Mouse (Mus musculus) MN1 (cell line): ENCODE measurements around the gene Gpr18.

Experiments
- DNase-seq: peaks from one replicate; pipeline ENCODE4 v3.0.0-alpha.2; 2016; ENCODE audit warnings: low spot score

Gene Gpr18

GRCm38 (mm10) chr14:121922016-121922415 is 6.4 kb upstream of the Gpr18 start:
- DNase-seq = no peak

- no peak for DNase-seq
Observed at GRCm38 (mm10) chr14:121920511-121921124, 5.0 kb upstream of the Gpr18 start.

- peak; percentile 14 for DNase-seq
Observed at GRCm38 (mm10) chr14:121919752-121920151, 4.2 kb upstream of the Gpr18 start.

DNA sequence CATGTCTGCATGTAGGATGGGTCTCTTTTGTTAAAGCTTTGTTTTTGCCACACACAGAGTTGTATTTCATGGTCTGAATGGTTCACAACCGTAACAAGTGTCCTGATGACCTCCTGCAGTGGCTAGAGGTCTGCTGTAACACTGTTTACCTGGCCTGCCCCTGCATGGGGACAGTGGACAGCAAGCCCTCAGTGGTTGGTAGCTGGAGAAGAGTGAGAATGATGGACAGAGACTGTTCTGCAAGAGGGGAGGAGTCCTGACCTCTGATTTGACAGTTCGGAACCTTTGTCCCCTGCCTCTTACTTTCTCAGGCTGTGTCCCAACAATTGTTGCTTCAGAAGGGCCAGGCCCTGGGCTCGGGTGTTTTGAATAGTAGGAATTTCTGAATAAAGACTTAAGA is 2.7 kb upstream of the Gpr18 start:
- DNase-seq = no peak

DNA sequence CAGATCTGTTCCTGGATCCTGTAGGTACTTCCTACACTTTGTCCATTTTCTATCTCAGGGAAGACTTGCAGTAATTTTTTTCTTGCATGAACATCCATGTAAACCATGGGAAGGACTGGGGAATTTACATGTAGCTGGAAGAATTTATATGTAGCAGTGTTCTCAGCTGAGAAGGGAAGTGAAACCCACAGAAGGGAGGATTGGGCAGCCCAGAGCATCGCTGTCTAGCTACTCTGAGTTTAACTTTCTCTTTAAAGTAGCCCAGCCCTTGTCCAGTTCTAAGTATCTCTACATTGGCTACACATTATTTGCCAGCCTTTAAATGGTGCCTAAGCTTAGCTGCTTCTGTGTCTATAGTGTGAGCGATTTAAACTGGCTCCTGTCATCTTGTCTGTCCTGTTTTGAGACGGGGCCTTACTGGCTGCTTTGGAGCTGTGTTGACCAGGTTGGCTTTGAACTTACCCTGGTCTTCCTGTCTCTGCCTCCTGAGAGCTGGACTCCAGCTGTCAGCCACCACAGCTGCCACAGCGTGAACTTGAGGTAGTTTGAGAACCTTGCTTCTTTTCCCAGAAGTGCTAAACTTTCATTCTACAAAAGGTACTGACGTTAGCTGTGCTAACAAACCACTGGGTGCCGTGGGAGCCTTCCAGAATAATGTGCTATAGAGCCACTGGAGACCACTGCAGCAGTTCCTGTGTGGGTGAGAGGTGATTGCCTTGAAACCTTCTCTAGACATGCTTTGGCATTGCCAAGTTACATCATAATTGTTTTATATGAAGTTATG is 922 bp upstream of the Gpr18 start:
- DNase-seq = no peak

DNA sequence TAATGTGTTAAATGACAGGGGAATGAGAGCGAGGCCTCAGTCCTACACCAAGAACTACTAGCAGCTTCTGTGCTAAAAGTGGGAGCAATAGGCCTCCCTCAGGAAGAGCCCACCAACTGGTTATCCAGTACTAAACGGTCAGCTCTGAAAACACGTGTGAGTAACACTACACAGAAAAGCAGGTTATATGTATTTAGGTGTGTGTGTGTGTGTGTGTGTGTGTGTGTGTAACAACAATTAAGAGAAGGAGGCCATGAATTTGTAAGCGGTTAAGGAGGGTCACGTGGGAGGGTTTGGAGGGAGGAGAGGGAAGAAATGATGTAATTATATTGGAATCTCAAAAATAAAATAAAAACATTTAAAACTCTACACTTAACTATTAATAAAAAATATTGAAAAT is 438 bp downstream of the Gpr18 start:
- no peak for DNase-seq

GRCm38 (mm10) chr14:121912501-121912900 is 3.1 kb downstream of the Gpr18 start:
- DNase-seq = no peak

- no peak for DNase-seq
Observed at GRCm38 (mm10) chr14:121909868-121910267, 5.7 kb downstream of the Gpr18 start.

GRCm38 (mm10) chr14:121906992-121907681 is 8.4 kb downstream of the Gpr18 start:
- DNase-seq = no peak

GRCm38 (mm10) chr14:121906341-121906991 is 9.1 kb downstream of the Gpr18 start:
- no peak for DNase-seq

GRCm38 (mm10) chr14:121904754-121905153 is 10.8 kb downstream of the Gpr18 start:
- DNase-seq = no peak

- no peak for DNase-seq
Observed at GRCm38 (mm10) chr14:121903381-121903876, 12.2 kb downstream of the Gpr18 start.

DNA sequence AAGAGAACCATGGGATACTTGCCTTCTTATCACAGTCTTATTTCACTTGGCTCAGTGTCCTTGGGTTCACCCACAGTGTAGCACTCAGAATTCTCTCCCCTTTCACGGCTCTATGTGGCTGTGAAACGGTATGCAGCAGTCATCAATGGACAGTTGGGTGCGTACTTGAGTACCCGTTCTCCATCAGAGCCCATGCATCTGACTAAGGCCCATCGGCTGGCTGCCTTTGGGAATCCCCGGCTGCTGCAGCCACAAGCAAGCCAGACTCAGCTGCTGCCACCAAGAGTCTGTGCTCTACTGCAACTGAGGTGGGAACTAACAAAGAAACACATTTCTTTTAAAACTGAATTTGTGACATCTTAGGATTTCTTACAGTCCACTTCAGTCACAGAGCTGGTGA is 14.1 kb downstream of the Gpr18 start:
- DNase-seq = no peak

DNA sequence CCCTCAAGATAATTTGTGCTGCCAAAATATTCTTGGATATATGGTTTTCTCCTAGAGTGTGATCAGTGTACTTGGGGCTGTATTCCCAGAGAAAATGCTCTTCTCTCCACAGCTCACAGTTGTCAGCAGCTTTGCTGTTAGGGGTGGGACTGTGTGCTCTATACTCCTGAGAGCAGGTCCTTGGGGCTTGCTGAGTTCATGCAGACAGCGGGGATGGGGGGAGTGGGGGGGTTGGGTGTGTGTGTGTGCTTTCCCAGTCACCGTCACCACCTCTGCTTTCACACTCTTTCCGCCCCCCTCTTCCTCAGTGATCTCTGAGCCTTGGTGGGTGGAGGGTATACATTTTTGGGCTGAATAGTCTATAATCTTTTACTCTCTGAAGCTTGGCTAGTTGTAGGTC is 16.5 kb downstream of the Gpr18 start:
- no peak for DNase-seq

- DNase-seq = no peak
Observed at GRCm38 (mm10) chr14:121898509-121898908, 17.1 kb downstream of the Gpr18 start.

- no peak for DNase-seq
Observed at GRCm38 (mm10) chr14:121897773-121898172, 17.8 kb downstream of the Gpr18 start.

GRCm38 (mm10) chr14:121896126-121897090 is 19.2 kb downstream of the Gpr18 start:
- DNase-seq = no peak

DNA sequence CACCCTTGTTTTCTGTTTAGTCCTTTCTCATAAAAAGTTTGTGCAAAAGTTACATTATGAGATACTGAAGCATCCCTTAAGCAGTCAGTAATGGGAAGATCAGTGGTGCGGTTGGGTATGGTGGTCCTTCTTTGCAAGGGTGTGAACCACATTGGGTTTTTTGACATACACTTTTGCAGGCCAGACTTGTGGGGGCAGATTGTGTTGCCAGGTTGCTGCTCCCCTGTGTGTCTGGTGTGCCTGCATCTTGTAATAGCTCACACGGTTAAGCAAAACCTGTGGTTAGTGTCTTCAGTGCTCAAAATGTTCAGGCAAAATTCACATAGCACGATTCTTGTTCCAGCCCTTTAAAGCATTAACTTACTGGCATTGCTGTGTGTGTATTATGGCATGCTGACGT is 20.3 kb downstream of the Gpr18 start:
- no peak for DNase-seq

DNA sequence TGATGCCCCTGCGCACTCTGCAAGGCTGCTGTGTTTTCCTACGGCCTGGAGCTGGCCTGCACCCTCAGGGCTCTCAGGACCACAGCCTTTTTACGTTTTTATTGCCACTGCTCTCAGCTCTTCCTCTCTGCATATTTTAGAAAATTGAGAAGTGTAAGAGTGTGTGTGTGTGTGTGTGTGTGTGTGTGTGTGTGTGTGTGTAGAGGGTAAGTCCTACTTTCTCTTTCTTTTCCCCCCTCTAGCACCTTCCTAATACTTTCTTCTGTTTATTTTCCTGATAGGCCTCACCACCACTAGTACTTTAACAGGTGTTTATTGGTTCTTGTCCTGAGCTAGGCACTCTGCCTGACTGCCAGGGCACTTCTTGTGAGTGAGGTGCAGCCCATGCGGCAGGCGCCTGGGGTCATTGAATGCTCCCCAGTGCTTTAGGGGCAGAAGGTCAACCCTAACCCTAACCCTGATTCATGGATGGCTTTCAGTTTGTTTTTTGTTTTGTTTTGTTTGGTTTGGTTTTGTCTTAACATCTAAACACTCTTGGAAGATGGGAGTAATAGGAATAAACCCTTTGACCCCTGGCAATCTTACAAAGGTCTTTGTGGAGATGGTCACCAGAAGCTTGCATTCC is 21.0 kb downstream of the Gpr18 start:
- no peak for DNase-seq

GRCm38 (mm10) chr14:121893747-121894146 is 21.8 kb downstream of the Gpr18 start:
- DNase-seq = no peak
